Mouse (Mus musculus) activated CD4-positive, CD25-positive, alpha-beta regulatory T cell, adult 4 months (primary cell): ENCODE results near the gene Atp8a1. TPM values are rescaled to one million over a fixed set of nuclear protein-coding genes. Genes with fewer than 3 reads are reported as not detected.

Source experiments
- ATAC-seq: one replicate; pipeline ENCODE4 v1.8.0; 2017
- polyA plus RNA-seq, 2 experiments: library from polyadenylated mRNA; unstranded; fragments of 100-300 nt; shearing (Covaris generic); gene quantifications; one replicate each; pipeline ENCODE4 v1.2.1; 2017

Gene Atp8a1
- polyA plus RNA-seq, 2 experiments from 2014 or later, result 7.2 to 9.1 TPM

GRCm38 (mm10) chr5:67758126-67758525 is 89.1 kb downstream of the Atp8a1 start:
- ATAC-seq, result no peak

GRCm38 (mm10) chr5:67756138-67756537 is 91.1 kb downstream of the Atp8a1 start:
- ATAC-seq, result peak; percentile 69

- no peak for ATAC-seq
Measured at GRCm38 (mm10) chr5:67753057-67753456, 94.2 kb downstream of the Atp8a1 start.

- ATAC-seq, result no peak
Measured at GRCm38 (mm10) chr5:67752629-67753028, 94.6 kb downstream of the Atp8a1 start.

GRCm38 (mm10) chr5:67752007-67752406 is 95.2 kb downstream of the Atp8a1 start:
- ATAC-seq, result no peak

GRCm38 (mm10) chr5:67739261-67739660 is 108.0 kb downstream of the Atp8a1 start:
- no peak for ATAC-seq

GRCm38 (mm10) chr5:67738133-67738532 is 109.1 kb downstream of the Atp8a1 start:
- no peak for ATAC-seq

GRCm38 (mm10) chr5:67735771-67736170 is 111.5 kb downstream of the Atp8a1 start:
- ATAC-seq, result no peak

GRCm38 (mm10) chr5:67733551-67734258 is 113.5 kb downstream of the Atp8a1 start:
- ATAC-seq, result no peak

GRCm38 (mm10) chr5:67733150-67733549 is 114.1 kb downstream of the Atp8a1 start:
- ATAC-seq, result no peak

- peak; percentile 49 for ATAC-seq
Measured at GRCm38 (mm10) chr5:67727755-67728154, 119.5 kb downstream of the Atp8a1 start.

GRCm38 (mm10) chr5:67726810-67727209 is 120.4 kb downstream of the Atp8a1 start:
- ATAC-seq, result no peak

- no peak for ATAC-seq
Measured at GRCm38 (mm10) chr5:67701641-67702040, 145.6 kb downstream of the Atp8a1 start.

- no peak for ATAC-seq
Measured at GRCm38 (mm10) chr5:67699418-67699817, 147.8 kb downstream of the Atp8a1 start.

GRCm38 (mm10) chr5:67698176-67698575 is 149.1 kb downstream of the Atp8a1 start:
- ATAC-seq, result no peak

GRCm38 (mm10) chr5:67696741-67697596 is 150.3 kb downstream of the Atp8a1 start:
- no peak for ATAC-seq

GRCm38 (mm10) chr5:67695055-67695710 is 152.1 kb downstream of the Atp8a1 start:
- ATAC-seq, result no peak

GRCm38 (mm10) chr5:67690336-67690735 is 156.9 kb downstream of the Atp8a1 start:
- ATAC-seq, result no peak

- no peak for ATAC-seq
Measured at GRCm38 (mm10) chr5:67688001-67688400, 159.2 kb downstream of the Atp8a1 start.

- no peak for ATAC-seq
Measured at GRCm38 (mm10) chr5:67685906-67686305, 161.3 kb downstream of the Atp8a1 start.

- ATAC-seq, result no peak
Measured at GRCm38 (mm10) chr5:67685461-67685860, 161.8 kb downstream of the Atp8a1 start.

GRCm38 (mm10) chr5:67678819-67679218 is 168.4 kb downstream of the Atp8a1 start:
- ATAC-seq, result no peak

GRCm38 (mm10) chr5:67673008-67673407 is 174.2 kb downstream of the Atp8a1 start:
- no peak for ATAC-seq
